Mouse (Mus musculus) limb, embryonic 15.5 days (tissue): Measurements from ENCODE around the gene Tfap2e. TPM values are rescaled to one million over a fixed set of nuclear protein-coding genes. Genes with fewer than 3 reads are reported as not detected.

Experiments used
- ATAC-seq: fragments of 200-750 bp; cut with Nextera tagmentation; 2 replicates; pipeline ENCODE4 v1.8.0; 2017; ENCODE audit warnings: low read depth, moderate TSS enrichment; ENCODE audit not compliant: insufficient number of reproducible peaks, low FRiP score, low TSS enrichment
- H3K27ac ChIP-seq: fragments of 300-500 bp; sonication (generic); 2 replicates; pipeline ENCODE4 v1.5.1; 2015; ENCODE audit warnings: moderate library complexity, mild to moderate bottlenecking, inconsistent platforms
- H3K27me3 ChIP-seq: fragments of 300-500 bp; sonication (generic); 2 replicates; pipeline ENCODE4 v1.6.1; 2015; ENCODE audit warnings: inconsistent platforms
- H3K36me3 ChIP-seq: fragments of 300-500 bp; sonication (generic); 2 replicates; pipeline ENCODE4 v1.6.1; 2015; ENCODE audit warnings: inconsistent platforms
- H3K4me1 ChIP-seq: fragments of 300-500 bp; sonication (generic); 2 replicates; pipeline ENCODE4 v1.6.1; 2015; ENCODE audit warnings: inconsistent platforms
- H3K4me2 ChIP-seq: fragments of 300-500 bp; sonication (generic); 2 replicates; pipeline ENCODE4 v1.6.1; 2015; ENCODE audit warnings: mild to moderate bottlenecking, inconsistent platforms
- H3K4me3 ChIP-seq: fragments of 300-500 bp; sonication (generic); 2 replicates; pipeline ENCODE4 v1.5.1; 2015; ENCODE audit warnings: mild to moderate bottlenecking, inconsistent platforms
- H3K9ac ChIP-seq: fragments of 300-500 bp; sonication (generic); 2 replicates; pipeline ENCODE4 v1.6.1; 2015; ENCODE audit warnings: inconsistent platforms
- H3K9me3 ChIP-seq: fragments of 300-500 bp; sonication (generic); 2 replicates; pipeline ENCODE4 v1.6.1; 2016; ENCODE audit warnings: inconsistent platforms
- WGBS: fragments of 180-500 bp; shearing (Covaris S2); methylation state at CpG from one replicate; pipeline ENCODE4 v1.1.7; 2015; 5-methylcytosine and 5-hydroxymethylcytosine counted together
- polyA plus RNA-seq: library from polyadenylated mRNA; unstranded; fragments of >200 nt; fragmentation: Nextera tagmentation; extraction: Ambion mirVana; gene quantifications from 2 replicates; pipeline ENCODE4 v1.2.1, GENCODE M21; 2015

Tfap2e gene
- polyA plus RNA-seq, 1 experiment from 2014 or later: 0.54 TPM

- H3K27ac ChIP-seq: no peak overlapping the region
- peaks cover 24% of the 10 kb centered on the region; the same call in 1 of the 2 replicates for H3K36me3 ChIP-seq
- 0 out of 2 replicates have a peak, but pooled peaks cover 3% of the 10 kb centered on the region for H3K4me1 ChIP-seq
- WGBS: 59% methylated on average over 11 of the region's 11 CpGs
- H3K4me2 ChIP-seq: no peak overlapping the region
- no peaks in the 10 kb centered on the region for H3K9me3 ChIP-seq
- no peak for ATAC-seq
- H3K27me3 ChIP-seq: no peaks in the 10 kb centered on the region
- no peak overlapping the region for H3K4me3 ChIP-seq
- no peak overlapping the region for H3K9ac ChIP-seq
Measured at GRCm38 (mm10) chr4:126762586-126763359, 26.7 kb upstream of the Tfap2e start.

GRCm38 (mm10) chr4:126759435-126759834 lies 23.4 kb upstream of the Tfap2e start:
- Histone ChIP-seq H3K9me3 (no peaks in the 10 kb centered on the region), H3K27ac (no peak overlapping the region), H3K27me3 (no peaks in the 10 kb centered on the region), H3K9ac (no peak overlapping the region), H3K4me3 (no peak overlapping the region), H3K4me2 (no peak overlapping the region), H3K36me3 (peaks cover 26% of the 10 kb centered on the region; the same call in 1 of the 2 replicates), H3K4me1 (peaks cover 9% of the 10 kb centered on the region)
- ATAC-seq: no peak
- WGBS: 77% methylated on average over 2 of the region's 2 CpGs

- Histone ChIP-seq H3K9me3 (no peaks in the 10 kb centered on the region), H3K27me3 (no peaks in the 10 kb centered on the region), H3K4me3 (no peak overlapping the region), H3K36me3 (peaks cover 26% of the 10 kb centered on the region; the same call in 1 of the 2 replicates), H3K4me1 (peaks cover 16% of the 10 kb centered on the region), H3K4me2 (no peak overlapping the region), H3K27ac (no peak overlapping the region), H3K9ac (no peak overlapping the region)
- ATAC-seq: no peak
- WGBS: 78% methylated on average over 5 of the region's 5 CpGs
Measured at GRCm38 (mm10) chr4:126758299-126758698, 22.3 kb upstream of the Tfap2e start.

GRCm38 (mm10) chr4:126756766-126757165 lies 20.7 kb upstream of the Tfap2e start:
- H3K27ac ChIP-seq: no peak overlapping the region
- no peaks in the 10 kb centered on the region for H3K27me3 ChIP-seq
- no peak overlapping the region for H3K4me2 ChIP-seq
- ATAC-seq: no peak
- peaks cover 26% of the 10 kb centered on the region; the same call in 1 of the 2 replicates for H3K36me3 ChIP-seq
- no peaks in the 10 kb centered on the region for H3K9me3 ChIP-seq
- no peak overlapping the region for H3K9ac ChIP-seq
- H3K4me1 ChIP-seq: peaks cover 22% of the 10 kb centered on the region
- no peak overlapping the region for H3K4me3 ChIP-seq
- WGBS: 69% methylated on average over 4 of the region's 4 CpGs

GRCm38 (mm10) chr4:126754736-126755374 lies 18.8 kb upstream of the Tfap2e start:
- peaks cover 22% of the 10 kb centered on the region for H3K36me3 ChIP-seq
- H3K27me3 ChIP-seq: no peaks in the 10 kb centered on the region
- 57% methylated on average over 12 of the region's 12 CpGs for WGBS
- H3K27ac ChIP-seq: no peak overlapping the region
- no peak overlapping the region for H3K9ac ChIP-seq
- H3K4me1 ChIP-seq: peaks cover 41% of the 10 kb centered on the region
- ATAC-seq: no peak
- no peaks in the 10 kb centered on the region for H3K9me3 ChIP-seq
- H3K4me2 ChIP-seq: peak overlapping the region; percentile 95
- peak overlapping the region; percentile 92 for H3K4me3 ChIP-seq

GRCm38 (mm10) chr4:126754231-126754611 lies 18.2 kb upstream of the Tfap2e start:
- H3K9ac ChIP-seq: peak overlapping the region; percentile 85
- 2% methylated on average over 12 of the region's 12 CpGs for WGBS
- H3K27me3 ChIP-seq: no peaks in the 10 kb centered on the region
- H3K4me1 ChIP-seq: peaks cover 47% of the 10 kb centered on the region
- peaks cover 22% of the 10 kb centered on the region for H3K36me3 ChIP-seq
- H3K27ac ChIP-seq: peak overlapping the region; percentile 96
- H3K4me3 ChIP-seq: peak overlapping the region; percentile 92
- peak overlapping the region; percentile 95 for H3K4me2 ChIP-seq
- no peak; the same call in 1 of the 2 replicates for ATAC-seq
- no peaks in the 10 kb centered on the region for H3K9me3 ChIP-seq

- H3K4me1 ChIP-seq: peaks cover 54% of the 10 kb centered on the region
- ATAC-seq: peak; percentile 98
Measured at GRCm38 (mm10) chr4:126753268-126754230, 17.5 kb upstream of the Tfap2e start, which contains the start of the genes Ncdn and AU040320. Ncdn (minus strand) TSS chr4:126753438. AU040320 (plus strand) TSS chr4:126753544.

GRCm38 (mm10) chr4:126752608-126753141 lies 16.6 kb upstream of the Tfap2e start:
- peak overlapping the region; percentile 92 for H3K4me3 ChIP-seq
- WGBS: under 1% methylated on average over 23 of the region's 23 CpGs
- no peak for ATAC-seq
- peaks cover 29% of the 10 kb centered on the region for H3K36me3 ChIP-seq
- no peaks in the 10 kb centered on the region for H3K9me3 ChIP-seq
- peak overlapping the region; percentile 95 for H3K4me2 ChIP-seq
- no peak overlapping the region; the same call in 1 of the 2 replicates for H3K27ac ChIP-seq
- peak overlapping the region; percentile 85 for H3K9ac ChIP-seq
- peaks cover 56% of the 10 kb centered on the region for H3K4me1 ChIP-seq
- H3K27me3 ChIP-seq: no peaks in the 10 kb centered on the region

More at GRCm38 (mm10) chr4:126753268-126754230, 17.5 kb upstream of the Tfap2e start, which contains the start of the genes Ncdn and AU040320:
- Histone ChIP-seq H3K27ac (peak within 1 kb of the TSS; percentile 96), H3K27me3 (no peaks in the 10 kb centered on the region), H3K4me3 (peak within 1 kb of the TSS; percentile 92), H3K9me3 (no peaks in the 10 kb centered on the region), H3K9ac (peak within 1 kb of the TSS; percentile 85), H3K36me3 (peaks cover 29% of the 10 kb centered on the region), H3K4me2 (peak within 1 kb of the TSS; percentile 95)
- under 1% methylated on average over 70 of the region's 71 CpGs for WGBS

GRCm38 (mm10) chr4:126752024-126752607 lies 16.1 kb upstream of the Tfap2e start:
- Histone ChIP-seq H3K4me2 (peak overlapping the region; percentile 95), H3K9me3 (no peaks in the 10 kb centered on the region), H3K36me3 (peaks cover 31% of the 10 kb centered on the region), H3K27me3 (no peaks in the 10 kb centered on the region), H3K27ac (no peak overlapping the region), H3K4me1 (peaks cover 56% of the 10 kb centered on the region), H3K9ac (peak overlapping the region; percentile 85; the same call in 1 of the 2 replicates), H3K4me3 (peak overlapping the region; percentile 92)
- WGBS: 6% methylated on average over 13 of the region's 13 CpGs
- no peak for ATAC-seq

GRCm38 (mm10) chr4:126751556-126752023 lies 15.6 kb upstream of the Tfap2e start:
- no peak overlapping the region for H3K27ac ChIP-seq
- H3K36me3 ChIP-seq: peaks cover 36% of the 10 kb centered on the region
- peak overlapping the region; percentile 95 for H3K4me2 ChIP-seq
- H3K9ac ChIP-seq: no peak overlapping the region
- peak overlapping the region; percentile 92 for H3K4me3 ChIP-seq
- 52% methylated on average over 10 of the region's 10 CpGs for WGBS
- no peak for ATAC-seq
- no peaks in the 10 kb centered on the region for H3K9me3 ChIP-seq
- H3K27me3 ChIP-seq: no peaks in the 10 kb centered on the region
- H3K4me1 ChIP-seq: peaks cover 58% of the 10 kb centered on the region
